Mouse (Mus musculus) lung, adult 2 months (tissue): ENCODE measurements around the gene Prelid1. TPM values are rescaled to one million over a fixed set of nuclear protein-coding genes. Genes with fewer than 3 reads are reported as not detected.
A peak's percentile ranks its signal among the peaks of the same experiment; 100 is the strongest.

ENCODE experiments used
- DNase-seq: peaks from one replicate; pipeline ENCODE4 v3.0.0; 2022
- H3K4me1 ChIP-seq: fragments of 200-500 bp; 2 replicates; pipeline ENCODE4 v1.6.1; 2011; ENCODE audit warnings: low read length; ENCODE audit not compliant: control insufficient read depth, insufficient read depth
- H3K4me3 ChIP-seq: fragments of 200-500 bp; replicated peaks from 2 replicates; pipeline ENCODE3; 2011; ENCODE audit warnings: low read depth, mild to moderate bottlenecking, control low read depth, low read length; ENCODE audit errors: extremely low read depth
- CTCF ChIP-seq: fragments of 200-500 bp; IDR thresholded peaks from 2 replicates; pipeline ENCODE4 v1.5.1; 2011; ENCODE audit warnings: mild to moderate bottlenecking, low read length, control low read depth; ENCODE audit not compliant: insufficient read depth
- POLR2A ChIP-seq: fragments of 200-500 bp; IDR thresholded peaks from 2 replicates; pipeline ENCODE4 v1.6.1; 2011; ENCODE audit warnings: low read depth, mild to moderate bottlenecking, control low read depth, low read length, borderline replicate concordance; ENCODE audit errors: extremely low read depth
- WGBS: fragments of 180-500 bp; shearing (Covaris S2); methylation state at CpG from one replicate; pipeline ENCODE4 v1.1.7; 2018; 5-methylcytosine and 5-hydroxymethylcytosine counted together
- polyA plus RNA-seq: library from polyadenylated mRNA; depleted of rRNA; stranded (reverse); fragments of >200 nt; gene quantifications from 2 replicates; pipeline ENCODE4 v1.2.3, GENCODE M21; 2012

Prelid1 gene
- polyA plus RNA-seq, 1 experiment, result 247 TPM

DNA sequence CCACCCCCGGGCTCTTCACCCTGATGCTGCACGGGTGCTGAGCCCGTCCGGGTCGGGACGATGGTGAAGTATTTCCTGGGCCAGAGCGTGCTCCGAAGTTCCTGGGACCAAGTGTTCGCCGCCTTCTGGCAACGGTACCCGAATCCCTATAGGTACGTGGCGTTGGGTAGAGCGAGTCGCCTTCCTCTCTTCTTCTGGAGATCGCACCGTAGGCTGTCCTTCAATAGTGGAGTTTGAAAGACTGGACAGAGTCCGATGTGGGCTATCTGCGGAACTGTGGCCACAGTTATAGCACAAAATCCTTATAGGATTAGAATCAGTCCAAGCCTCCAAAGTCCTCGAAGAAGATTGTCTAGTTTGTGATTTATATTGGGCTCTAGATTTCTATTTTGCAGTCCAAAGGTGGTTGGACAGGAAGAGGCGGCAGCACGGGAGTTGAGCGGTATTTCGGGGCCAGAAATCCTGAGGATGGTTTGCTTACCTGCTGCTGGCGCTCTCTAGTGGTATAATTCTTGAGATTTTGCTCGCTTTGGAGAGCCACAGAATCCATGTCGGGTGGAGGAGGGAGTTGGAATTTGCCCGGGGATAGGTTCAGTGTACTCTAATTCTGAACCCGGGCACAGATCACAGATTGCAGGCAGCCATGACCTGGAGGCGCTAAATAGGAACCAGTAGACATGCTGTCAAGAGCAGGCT, 2.0 kb downstream of the Prelid1 start:
- no peak for DNase-seq
- under 1% methylated on average over 31 of the region's 31 CpGs for WGBS
- TF ChIP-seq CTCF, result 0 out of 2 replicates have a peak, but pooled peaks have one; percentile 11
- TF ChIP-seq POLR2A, result no peak
- Histone ChIP-seq H3K4me1 (peaks cover 12% of the 10 kb centered on the region), H3K4me3 (peak overlapping the region; percentile 92)

- peaks cover 17% of the 10 kb centered on the region for H3K4me1 ChIP-seq
- 82% methylated on average over 11 of the region's 11 CpGs for WGBS
- H3K4me3 ChIP-seq, result no peak overlapping the region
- TF ChIP-seq POLR2A (no peak), CTCF (no peak)
- no peak for DNase-seq
Observed at GRCm38 (mm10) chr13:55325596-55325995, 5.3 kb downstream of the Prelid1 start.

DNA sequence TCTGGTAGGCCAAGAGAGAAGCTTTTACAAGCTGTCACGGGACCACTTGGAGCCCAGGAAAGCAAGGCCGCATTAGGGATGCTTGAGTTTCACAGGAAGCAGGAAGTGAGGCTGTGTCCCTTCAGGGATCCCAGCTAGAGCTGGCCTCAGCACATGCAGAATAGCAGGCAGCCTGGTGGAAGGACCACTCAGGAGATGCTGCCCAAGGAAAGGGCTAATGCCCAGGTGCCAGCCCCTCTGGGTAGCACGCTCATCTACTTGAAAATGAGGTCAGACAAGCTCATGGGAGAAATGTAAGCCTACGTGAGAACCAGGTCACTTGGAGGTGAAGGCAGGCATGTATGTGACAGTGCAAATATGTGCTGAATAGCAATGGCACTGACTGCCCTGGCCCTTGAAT, 6.9 kb downstream of the Prelid1 start:
- TF ChIP-seq POLR2A (no peak), CTCF (no peak)
- H3K4me1 ChIP-seq, result peaks cover 14% of the 10 kb centered on the region
- no peak for DNase-seq
- WGBS, result 35% methylated on average over 4 of the region's 4 CpGs
- H3K4me3 ChIP-seq, result no peak overlapping the region

- 22% methylated on average over 7 of the region's 8 CpGs for whole genome bisulfite sequencing
- H3K4me3 ChIP-seq, result no peak overlapping the region
- DNase-seq, result peak; percentile 80
- peaks cover 12% of the 10 kb centered on the region for H3K4me1 ChIP-seq
- TF ChIP-seq POLR2A, result no peak
- peak; percentile 95 for TF ChIP-seq CTCF
Observed at GRCm38 (mm10) chr13:55327633-55328032, 7.3 kb downstream of the Prelid1 start.

DNA sequence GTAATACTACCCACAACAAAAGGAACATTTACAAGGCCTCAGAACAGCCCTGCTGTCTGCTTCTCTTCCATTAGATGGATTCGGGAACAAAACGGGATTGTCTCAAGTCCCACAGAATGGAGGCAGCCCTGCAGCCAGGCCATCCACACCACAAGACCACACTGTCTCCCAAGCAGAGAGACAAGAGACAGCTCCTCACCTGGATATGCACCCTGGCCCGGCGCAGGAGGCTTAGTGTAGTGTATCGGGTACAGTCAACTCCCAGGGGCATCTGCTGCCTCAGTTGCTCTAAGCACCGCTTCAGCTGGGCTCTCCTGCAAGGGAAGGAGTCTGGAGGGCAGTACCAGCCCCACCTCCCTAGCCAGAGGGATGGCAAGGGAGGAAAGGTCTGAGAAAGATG, 7.9 kb downstream of the Prelid1 start:
- WGBS, result 87% methylated on average over 6 of the region's 6 CpGs
- TF ChIP-seq POLR2A (no peak), CTCF (no peak)
- Histone ChIP-seq H3K4me3 (no peak overlapping the region), H3K4me1 (peaks cover 8% of the 10 kb centered on the region)
- DNase-seq, result no peak

DNA sequence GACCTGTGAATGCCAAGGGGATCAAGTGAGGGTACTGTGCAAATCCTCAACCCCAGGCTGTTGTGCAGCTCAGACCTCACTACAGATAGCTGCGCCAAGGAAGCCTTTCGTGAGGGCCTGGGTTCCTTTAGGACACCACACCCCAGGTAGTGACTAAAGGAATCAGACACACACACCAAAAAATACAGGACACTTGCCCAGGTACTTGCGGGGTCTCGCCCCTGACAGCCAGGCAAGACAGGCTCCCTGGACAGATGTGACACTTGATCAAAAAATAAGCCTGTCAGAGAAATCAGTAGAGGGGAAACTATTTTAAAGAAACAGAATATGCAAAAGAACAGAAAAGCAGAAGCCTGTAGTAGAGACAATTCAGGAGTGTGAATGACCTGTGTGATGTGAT, 8.3 kb downstream of the Prelid1 start:
- no peak for TF ChIP-seq POLR2A
- no peak for TF ChIP-seq CTCF
- no peak for DNase-seq
- no peak overlapping the region for H3K4me3 ChIP-seq
- WGBS, result 82% methylated on average over 4 of the region's 4 CpGs
- peaks cover 8% of the 10 kb centered on the region for H3K4me1 ChIP-seq

- WGBS, result under 1% methylated on average over 28 of the region's 29 CpGs
- H3K4me1 ChIP-seq, result peaks cover 8% of the 10 kb centered on the region
- H3K4me3 ChIP-seq, result peak overlapping the region; percentile 36
- no peak for DNase-seq
- no peak for TF ChIP-seq CTCF
- no peak for TF ChIP-seq POLR2A
Observed at GRCm38 (mm10) chr13:55329109-55329682, 8.9 kb downstream of the Prelid1 start.

GRCm38 (mm10) chr13:55329683-55330566, 9.6 kb downstream of the Prelid1 start, which contains the start of gene Mxd3:
TSS of gene Mxd3 (minus strand) at chr13:55329823.
- TF ChIP-seq POLR2A (no peak), CTCF (no peak)
- DNase-seq, result peak; percentile 86

GRCm38 (mm10) chr13:55330567-55331400, 10.5 kb downstream of the Prelid1 start:
- no peak for DNase-seq
- H3K4me3 ChIP-seq, result no peak overlapping the region
- 51% methylated on average over 14 of the region's 14 CpGs for WGBS
- no peak for TF ChIP-seq POLR2A
- no peak for TF ChIP-seq CTCF
- peaks cover 8% of the 10 kb centered on the region for H3K4me1 ChIP-seq

More at GRCm38 (mm10) chr13:55329683-55330566, 9.6 kb downstream of the Prelid1 start, which contains the start of gene Mxd3:
- WGBS, result under 1% methylated on average over 78 of the region's 82 CpGs
- peaks cover 8% of the 10 kb centered on the region for H3K4me1 ChIP-seq
- H3K4me3 ChIP-seq, result peak within 1 kb of the TSS; percentile 86
